Mouse (Mus musculus): ENCODE measurements around the gene Sh2d3c.

The Sh2d3c gene

DNA sequence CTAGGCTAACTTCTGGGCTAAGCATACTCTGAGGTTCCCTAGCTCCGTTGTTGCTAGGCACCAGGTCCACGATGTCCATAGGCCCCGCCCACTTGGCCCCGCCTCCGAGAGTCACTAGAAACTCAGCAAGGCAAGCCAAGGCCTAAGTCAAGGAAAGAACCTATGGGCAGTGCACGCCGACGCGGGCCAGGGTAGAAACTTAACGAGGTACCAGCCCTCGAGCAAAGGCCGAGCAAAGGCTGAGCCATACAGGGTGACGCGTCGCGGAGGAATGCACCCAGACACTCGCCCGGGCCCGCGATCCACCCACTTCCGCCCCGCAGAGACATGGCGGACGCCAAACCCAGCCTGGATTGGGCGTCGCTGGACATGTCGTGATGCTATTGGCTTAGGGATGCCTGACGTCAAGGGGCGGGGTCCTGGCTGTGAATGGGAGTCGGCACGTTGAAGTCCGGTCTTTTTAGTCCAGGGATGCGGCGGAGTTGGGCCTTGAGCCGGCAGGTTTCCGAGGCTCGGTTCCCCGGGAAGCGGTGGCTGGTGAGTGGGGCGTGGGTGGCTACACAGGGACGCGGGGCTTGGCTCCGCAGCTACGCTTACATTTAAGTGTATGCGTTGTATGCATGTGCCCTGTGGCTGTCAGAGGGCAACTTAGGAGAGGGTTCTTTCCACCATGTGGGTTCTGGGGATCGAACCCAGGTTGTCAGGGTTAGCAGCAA is 54.7 kb downstream of the Sh2d3c start, which contains the start of the genes Ttc16 and Ptrh1:
Gene Ttc16 (minus strand): TSS at position 275 of the 716 bp plus-strand sequence.
Gene Ptrh1 (plus strand): TSS at position 428 of the 716 bp plus-strand sequence.
- TF ChIP-seq GATA4 (IDR thresholded peaks at IDR 0.05; ENCODE audit: insufficient replicate concordance, low read length) = no peak

DNA sequence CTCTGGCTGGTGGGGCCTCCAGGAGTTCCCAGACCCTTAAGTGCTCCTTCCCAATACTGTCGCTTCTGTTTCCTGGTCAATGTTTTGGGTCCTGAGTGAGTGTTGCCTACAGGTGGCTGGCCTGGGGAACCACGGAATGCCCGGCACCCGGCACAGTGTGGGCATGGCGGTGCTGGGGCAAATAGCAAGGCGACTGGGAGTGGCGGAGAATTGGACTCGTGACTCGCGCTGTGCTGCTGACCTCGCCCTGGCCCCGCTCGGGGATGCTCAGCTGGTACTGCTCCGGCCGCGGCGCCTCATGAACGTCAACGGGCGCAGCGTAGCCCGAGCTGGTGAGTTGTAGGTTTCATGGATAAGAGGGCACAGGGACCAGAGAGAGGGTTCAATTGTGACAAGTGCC is 55.3 kb downstream of the Sh2d3c start:
- no peak for TF ChIP-seq GATA4 (IDR thresholded peaks at IDR 0.05; ENCODE audit: insufficient replicate concordance, low read length)

DNA sequence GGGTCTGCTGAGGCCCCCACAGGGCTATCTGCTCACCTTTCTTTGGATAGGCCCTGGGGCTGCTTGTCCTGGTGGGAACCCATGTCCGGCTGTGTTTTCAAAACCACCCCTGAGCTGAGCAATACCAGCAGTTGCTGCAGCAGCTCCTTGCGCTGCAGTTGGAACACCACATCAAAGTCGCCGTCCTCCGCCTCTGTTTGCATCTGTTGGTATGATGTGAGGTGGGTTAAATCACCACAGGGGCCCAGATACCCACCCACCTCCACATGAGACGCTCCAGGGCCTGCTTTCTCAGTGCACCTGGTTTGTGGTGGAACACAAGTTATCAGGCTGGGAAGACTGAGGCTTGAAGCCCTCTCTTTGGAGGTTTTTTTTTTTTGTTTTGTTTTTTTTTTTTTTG is 57.2 kb downstream of the Sh2d3c start:
- TF ChIP-seq GATA4 (IDR thresholded peaks at IDR 0.05; ENCODE audit: insufficient replicate concordance, low read length) = no peak

DNA sequence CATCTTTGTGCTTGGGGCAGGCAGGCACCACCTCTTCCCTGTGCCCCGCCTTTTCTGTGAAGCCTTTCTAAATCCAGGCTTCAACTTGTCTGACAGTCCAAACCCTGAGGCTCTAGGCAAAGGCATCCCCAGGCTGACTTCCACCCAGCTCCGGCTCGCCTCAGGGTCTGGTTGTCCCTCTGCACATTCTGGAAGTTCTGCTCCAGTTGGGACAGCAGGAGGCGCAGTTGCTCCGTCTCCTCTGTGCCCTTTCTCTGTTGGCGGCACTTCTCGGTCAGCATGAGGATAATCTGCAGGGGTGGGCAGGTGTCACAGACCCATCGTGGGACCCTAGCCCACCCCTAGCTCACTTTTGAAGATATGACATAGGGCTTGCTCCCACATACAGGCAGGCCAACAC is 58.3 kb downstream of the Sh2d3c start:
- TF ChIP-seq GATA4 (IDR thresholded peaks at IDR 0.05; ENCODE audit: insufficient replicate concordance, low read length) = no peak

DNA sequence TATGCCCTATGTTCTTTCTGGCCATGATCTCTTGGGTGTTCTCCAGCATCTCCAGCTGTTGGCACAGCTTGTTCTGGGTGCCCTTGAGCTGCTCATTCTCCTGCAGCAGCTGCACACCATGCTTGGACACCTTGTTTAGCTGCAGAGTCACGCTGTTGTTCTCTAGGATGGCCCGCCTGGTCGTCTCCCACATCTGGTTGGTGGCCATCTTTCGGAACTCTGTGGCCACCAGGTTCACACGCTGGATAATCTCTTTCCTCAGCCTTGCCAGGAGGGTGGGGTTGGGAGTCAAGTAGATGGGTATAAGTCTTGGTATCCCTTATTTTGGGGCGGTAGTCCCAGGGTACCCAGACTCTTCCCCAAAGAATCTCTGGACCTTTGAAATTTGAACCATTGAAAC is 58.9 kb downstream of the Sh2d3c start:
- TF ChIP-seq GATA4 (IDR thresholded peaks at IDR 0.05; ENCODE audit: insufficient replicate concordance, low read length) = no peak

DNA sequence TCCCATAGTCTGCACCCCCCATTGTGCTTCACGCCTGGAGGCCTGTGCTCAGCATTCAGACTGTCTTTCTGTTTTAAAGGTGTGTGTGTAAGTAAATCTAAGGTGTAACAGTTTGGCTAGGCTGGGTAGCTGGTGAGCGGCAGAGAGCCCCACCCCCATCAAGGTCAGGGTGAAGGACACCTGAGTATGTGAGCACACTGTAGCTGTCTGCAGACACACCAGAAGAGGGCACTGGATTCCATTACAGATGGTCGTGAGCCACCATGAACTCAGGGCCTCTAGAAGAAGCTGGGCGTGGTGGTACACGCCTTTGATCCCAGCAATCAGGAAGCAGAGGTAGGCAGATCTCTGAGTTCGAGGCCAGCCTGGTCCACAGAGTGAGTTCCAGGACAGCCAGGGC is 60.9 kb downstream of the Sh2d3c start:
- no peak for TF ChIP-seq GATA4 (IDR thresholded peaks at IDR 0.05; ENCODE audit: insufficient replicate concordance, low read length)

DNA sequence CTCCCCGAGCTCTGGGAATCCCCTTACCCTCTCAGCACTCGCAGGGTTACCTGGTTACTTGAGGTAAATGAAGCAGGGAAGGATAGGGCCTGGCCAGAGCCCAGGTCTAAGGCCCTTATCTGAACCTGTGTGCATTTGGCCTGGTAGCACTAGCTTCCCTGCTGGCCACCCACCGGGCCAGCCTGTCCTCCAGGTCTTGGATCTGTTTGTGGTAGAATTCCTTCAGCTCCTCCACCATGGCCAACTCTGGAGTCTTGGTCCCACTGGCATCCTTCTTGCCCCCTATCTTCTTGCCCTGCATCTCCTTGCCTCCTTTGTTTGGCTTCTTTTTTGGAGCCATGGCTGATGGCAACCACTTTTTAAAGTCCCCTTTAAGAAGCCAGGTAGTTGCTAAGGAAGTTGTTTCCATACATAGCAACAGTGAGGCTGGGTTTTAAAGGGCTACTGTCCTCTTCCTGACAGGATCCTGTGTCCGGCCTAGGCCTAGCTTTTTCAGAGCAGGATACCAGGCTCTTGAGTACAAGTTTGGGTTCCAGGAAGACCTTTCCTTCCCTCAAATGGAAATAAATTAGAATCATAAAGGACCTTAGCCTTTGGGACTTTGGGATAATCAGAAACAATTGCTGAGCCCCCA is 63.3 kb downstream of the Sh2d3c start, which contains the start of gene Cfap157:
Gene Cfap157 (minus strand): TSS at position 381 of the 634 bp plus-strand sequence.
- TF ChIP-seq GATA4 (IDR thresholded peaks at IDR 0.05; ENCODE audit: insufficient replicate concordance, low read length) = no peak

DNA sequence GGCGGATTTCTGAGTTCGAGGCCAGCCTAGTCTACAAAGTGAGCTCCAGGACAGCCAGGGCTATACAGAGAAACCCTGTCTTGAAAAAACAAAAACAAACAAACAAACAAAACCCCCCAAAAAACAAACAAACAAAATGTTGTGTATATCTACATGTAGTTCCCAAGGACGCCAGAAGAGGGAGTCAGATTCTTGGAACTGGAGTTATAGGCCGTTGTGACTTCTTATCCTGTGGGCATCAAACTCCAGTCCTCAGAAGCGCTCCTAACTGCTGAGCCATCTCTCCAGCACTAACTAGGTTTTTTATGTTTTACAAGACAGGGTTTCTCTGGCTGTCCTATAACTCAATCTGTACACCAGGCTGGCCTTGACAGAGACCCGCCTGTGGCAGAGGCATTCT is 66.3 kb downstream of the Sh2d3c start:
- no peak for TF ChIP-seq GATA4 (IDR thresholded peaks at IDR 0.05; ENCODE audit: insufficient replicate concordance, low read length)

DNA sequence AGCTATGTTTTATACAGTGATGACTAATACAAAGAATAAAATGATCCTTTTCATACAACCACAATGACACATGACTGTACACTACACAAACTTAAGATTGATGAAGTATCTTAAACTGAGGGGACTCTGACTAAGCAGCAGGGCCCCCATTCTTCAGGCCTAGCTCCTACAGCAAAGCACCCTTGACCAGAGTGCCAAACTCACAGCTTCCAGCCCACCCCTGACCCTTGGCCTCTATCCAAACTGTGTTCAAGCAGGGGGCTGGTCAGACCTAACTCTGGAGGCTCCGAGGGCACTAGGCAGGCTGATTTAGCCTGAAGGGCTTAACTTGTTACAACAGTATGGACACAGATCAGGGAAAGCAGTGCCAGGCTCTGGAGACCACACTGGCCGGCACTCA is 67.7 kb downstream of the Sh2d3c start:
- TF ChIP-seq GATA4 (IDR thresholded peaks at IDR 0.05; ENCODE audit: insufficient replicate concordance, low read length) = no peak

DNA sequence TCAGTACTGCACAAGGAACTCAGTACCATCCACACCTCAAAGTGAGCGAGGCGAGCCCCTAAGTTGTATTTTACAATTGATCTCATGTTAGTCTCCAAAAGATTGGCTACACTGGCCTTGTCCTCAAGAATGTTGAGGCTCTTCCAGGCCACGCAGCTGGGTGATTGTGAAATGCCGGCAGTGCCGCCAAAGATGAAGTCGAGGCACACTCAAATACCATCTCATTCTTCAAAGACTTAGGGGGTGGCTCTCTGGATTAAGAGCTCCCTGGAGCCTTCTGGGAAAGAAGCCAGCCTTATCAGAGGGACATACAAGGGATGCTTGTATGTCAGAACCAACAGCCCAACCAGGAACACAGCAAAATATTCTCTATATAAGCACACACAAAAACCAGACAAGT is 70.4 kb downstream of the Sh2d3c start:
- TF ChIP-seq GATA4 (IDR thresholded peaks at IDR 0.05; ENCODE audit: insufficient replicate concordance, low read length) = no peak

DNA sequence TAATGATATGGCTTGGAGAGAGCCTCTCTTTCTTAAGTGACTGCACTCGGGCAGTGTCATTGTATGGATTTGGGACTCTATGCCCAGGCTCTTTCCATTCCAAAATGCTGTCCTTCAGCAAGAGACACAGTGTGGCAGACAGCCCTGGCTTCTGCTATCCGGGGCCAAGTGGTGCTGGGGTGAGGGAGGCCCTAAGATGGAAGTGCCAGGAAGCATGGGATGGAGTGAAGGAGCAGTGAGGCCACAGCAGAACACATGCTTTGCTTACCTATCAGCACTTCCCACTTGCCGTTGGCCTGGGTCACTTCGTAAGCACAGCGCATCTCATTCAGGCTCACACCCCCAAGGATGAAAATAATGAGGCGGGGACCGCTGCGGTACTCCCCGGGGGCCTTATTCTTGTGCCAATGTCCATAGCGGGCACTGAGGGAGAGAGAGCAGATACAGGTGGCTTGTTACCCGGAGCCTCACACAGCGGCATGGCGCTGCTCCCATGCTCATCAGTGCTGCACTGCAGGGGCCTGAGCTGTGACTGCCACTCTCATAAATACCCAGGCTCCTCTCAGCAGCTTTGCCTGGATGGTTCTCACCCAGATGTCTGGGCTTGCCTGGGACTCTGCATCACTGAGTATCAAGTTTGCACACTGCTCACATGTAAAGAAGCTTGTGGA is 75.0 kb downstream of the Sh2d3c start:
- TF ChIP-seq GATA4 (IDR thresholded peaks at IDR 0.05; ENCODE audit: insufficient replicate concordance, low read length) = no peak

DNA sequence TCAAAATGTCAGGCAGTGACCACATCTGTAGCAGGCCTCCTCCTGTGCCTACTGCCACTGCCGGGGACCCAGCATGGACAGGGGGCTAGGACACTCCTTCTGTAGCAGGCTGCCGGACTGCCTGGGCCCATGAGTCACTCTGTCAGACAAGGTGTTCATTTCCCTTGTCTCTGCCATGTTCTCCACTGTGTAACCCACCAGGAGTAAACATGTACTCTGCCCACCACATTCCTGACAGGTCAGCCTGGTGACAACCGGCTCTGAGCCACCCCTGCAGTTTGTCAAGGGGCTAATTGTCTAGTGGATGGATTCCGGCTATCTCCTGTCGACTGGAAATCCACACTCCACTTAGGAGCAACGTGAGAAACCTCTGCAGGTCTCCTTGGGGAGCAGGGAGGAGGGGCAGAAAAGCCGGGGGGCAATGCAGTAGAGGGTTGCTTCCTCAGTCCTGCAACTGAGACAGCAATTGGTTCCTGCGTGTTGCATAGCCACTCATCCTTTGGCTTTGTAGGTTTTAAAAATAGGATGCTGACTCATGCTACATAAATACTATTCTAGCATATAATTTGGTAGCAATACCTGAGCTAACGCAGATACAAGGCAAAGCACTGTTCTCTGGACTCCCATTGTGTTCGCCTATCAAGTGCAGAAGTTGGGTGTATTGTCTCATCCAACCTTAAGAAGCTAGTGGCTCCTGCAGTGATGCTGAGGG is 77.6 kb downstream of the Sh2d3c start:
- TF ChIP-seq GATA4 (IDR thresholded peaks at IDR 0.05; ENCODE audit: insufficient replicate concordance, low read length) = no peak
